Mouse (Mus musculus): ENCODE measurements around the gene Rasl10a. TPM values are rescaled to one million over a fixed set of nuclear protein-coding genes. Genes with fewer than 3 reads are reported as not detected.

Rasl10a gene
- 0.27 and 0.36 TPM in 2 replicates for polyA plus RNA-seq (2015; fragmentation: Nextera tagmentation; extraction: Ambion mirVana)

DNA sequence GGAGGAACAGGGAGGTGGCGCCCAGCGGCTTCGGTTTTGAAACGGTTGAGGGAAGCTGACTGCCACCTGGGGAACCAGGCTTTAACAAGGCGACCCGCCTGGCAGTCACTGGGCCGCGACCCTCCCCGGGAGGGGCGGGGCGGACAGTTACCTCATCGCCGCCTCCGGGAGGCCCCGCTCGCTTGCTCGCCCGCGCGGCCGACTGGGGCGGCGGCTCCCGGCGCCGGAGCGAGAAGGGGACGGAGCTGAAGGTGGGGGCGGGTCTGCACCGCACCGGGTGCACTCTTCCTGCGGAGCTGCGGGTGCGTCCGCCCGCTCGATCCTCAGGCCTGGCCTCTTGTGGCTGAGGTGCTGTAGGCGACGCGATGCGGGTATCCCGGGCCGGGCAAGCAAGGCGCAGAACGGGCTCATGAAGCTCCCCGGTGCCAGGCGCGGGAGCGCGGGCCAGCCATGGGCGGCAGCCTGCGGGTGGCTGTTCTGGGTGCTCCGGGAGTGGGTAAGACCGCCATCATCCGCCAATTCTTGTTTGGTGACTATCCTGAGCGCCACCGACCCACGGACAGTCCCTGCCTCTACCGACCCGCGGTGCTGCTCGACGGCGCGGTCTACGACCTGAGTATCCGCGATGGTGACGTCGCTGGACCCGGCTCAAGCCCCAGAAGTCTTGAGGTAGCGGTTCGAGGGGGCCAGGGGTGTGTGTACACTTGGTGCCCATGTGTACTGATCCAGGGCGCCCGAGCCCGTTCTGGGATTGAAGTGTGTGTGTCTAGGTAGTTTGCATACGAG lies at the start of gene Rasl10a:
TSS of gene Rasl10a (plus strand) at position 273 of the 786 bp plus-strand sequence.
- ATAC-seq (ENCODE audit: low read depth): no peak
- 2% methylated on average over 63 of the region's 77 CpGs for WGBS (ENCODE audit: insufficient replicate concordance)

DNA sequence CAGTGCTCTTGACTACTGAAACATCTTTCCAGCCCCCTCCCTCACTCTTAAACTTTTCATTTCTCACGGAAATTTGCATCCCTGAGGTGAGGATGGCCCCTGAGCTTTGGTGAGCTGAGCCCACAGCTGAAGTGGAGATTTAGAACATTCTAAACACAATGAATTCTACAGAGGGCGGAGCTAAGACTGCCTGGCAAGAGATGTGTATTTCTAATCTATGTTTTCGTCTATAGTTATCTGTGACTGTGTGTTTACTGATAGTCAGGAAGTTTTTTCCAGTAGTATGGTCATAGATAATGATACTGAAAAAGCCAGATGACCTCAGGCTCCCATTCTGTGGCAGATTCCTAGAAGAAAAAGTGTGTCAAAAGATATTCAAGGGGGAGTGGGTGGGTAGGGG lies 49.1 kb upstream of the Rasl10a start:
- no peaks in the 10 kb centered on the region for H3K27me3 ChIP-seq (ENCODE audit: control insufficient read depth, insufficient read depth, low read depth, low read length)
- peak overlapping the region; percentile 63 for H3K4me2 ChIP-seq (ENCODE audit: low read depth, low read length)
- peaks cover 22% of the 10 kb centered on the region for H3K36me3 ChIP-seq (ENCODE audit: control insufficient read depth, insufficient read depth)
- H3K27ac ChIP-seq (ENCODE audit: low read length): peak overlapping the region; percentile 95
- no peaks in the 10 kb centered on the region for H3K9me3 ChIP-seq (replicated peaks; ENCODE audit: control insufficient read depth, low read length)
- 24% methylated on average over 3 of the region's 3 CpGs for WGBS (ENCODE audit: insufficient replicate concordance)
- H3K4me3 ChIP-seq (ENCODE audit: low read depth, low read length): peak overlapping the region; percentile 55
- H3K4me1 ChIP-seq (ENCODE audit: control insufficient read depth, low read depth, low read length): peaks cover 66% of the 10 kb centered on the region
- peak; percentile 72 for ATAC-seq (ENCODE audit: low read depth)
- peak overlapping the region; percentile 36 for H3K9ac ChIP-seq (ENCODE audit: low read depth, low read length)

More for the DNA sequence above, at the start of gene Rasl10a:
- H3K4me2 ChIP-seq (ENCODE audit: low read depth, low read length): peak within 1 kb of the TSS; percentile 61
- H3K27me3 ChIP-seq (ENCODE audit: control insufficient read depth, insufficient read depth, low read depth, low read length): peaks cover 79% of the 10 kb centered on the region
- H3K9ac ChIP-seq (ENCODE audit: low read depth, low read length): no peak within 1 kb of the TSS
- H3K27ac ChIP-seq (ENCODE audit: low read length): no peak within 1 kb of the TSS
- H3K9me3 ChIP-seq (replicated peaks; ENCODE audit: control insufficient read depth, low read length): no peaks in the 10 kb centered on the region
- H3K4me3 ChIP-seq (ENCODE audit: low read depth, low read length): peak within 1 kb of the TSS; percentile 48
- no peaks in the 10 kb centered on the region for H3K36me3 ChIP-seq (ENCODE audit: control insufficient read depth, insufficient read depth)
- peaks cover 21% of the 10 kb centered on the region for H3K4me1 ChIP-seq (ENCODE audit: control insufficient read depth, low read depth, low read length)

DNA sequence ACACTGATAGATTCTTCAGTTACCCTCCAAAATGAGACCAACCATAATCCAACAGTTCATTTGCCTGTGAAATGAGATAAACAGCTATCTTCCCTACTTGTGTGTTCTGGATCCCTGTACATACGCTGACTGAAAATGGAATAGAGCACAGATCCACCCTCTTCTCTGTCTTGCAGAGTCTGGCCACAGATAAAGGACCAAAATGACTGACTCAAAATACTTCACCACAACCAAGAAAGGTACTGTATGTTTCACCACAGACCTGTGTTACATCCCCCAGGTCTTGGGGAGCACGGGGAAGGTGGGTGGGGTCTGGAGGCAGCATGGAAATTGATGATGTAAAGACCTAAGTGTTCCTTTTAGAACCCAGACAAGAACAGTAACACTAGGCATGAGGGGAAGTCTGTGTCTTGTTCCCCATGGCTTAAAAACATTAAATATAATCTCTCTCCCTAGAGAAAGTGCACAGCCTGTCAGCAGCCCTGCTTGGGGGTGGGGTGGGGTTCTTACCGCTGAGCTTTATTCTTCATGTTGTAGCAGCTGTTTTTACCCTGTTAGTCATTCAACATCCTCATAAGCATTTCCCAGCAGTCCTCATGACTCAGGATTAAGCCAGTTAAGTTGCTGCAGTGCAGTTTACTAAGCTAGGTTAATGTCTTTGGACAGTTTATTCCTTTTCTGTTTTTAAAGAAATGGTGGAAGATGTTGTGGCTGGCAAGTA lies 48.4 kb upstream of the Rasl10a start:
- Histone ChIP-seq H3K27ac (ENCODE audit: low read length) (peak overlapping the region; percentile 95), H3K4me3 (ENCODE audit: low read depth, low read length) (peak overlapping the region; percentile 55), H3K36me3 (ENCODE audit: control insufficient read depth, insufficient read depth) (peaks cover 27% of the 10 kb centered on the region), H3K4me1 (ENCODE audit: control insufficient read depth, low read depth, low read length) (peaks cover 66% of the 10 kb centered on the region), H3K9me3 (replicated peaks; ENCODE audit: control insufficient read depth, low read length) (no peaks in the 10 kb centered on the region), H3K27me3 (ENCODE audit: control insufficient read depth, insufficient read depth, low read depth, low read length) (no peaks in the 10 kb centered on the region), H3K9ac (ENCODE audit: low read depth, low read length) (peak overlapping the region; percentile 63), H3K4me2 (ENCODE audit: low read depth, low read length) (peak overlapping the region; percentile 63)
- 23% methylated on average over 3 of the region's 3 CpGs for WGBS (ENCODE audit: insufficient replicate concordance)
- ATAC-seq (ENCODE audit: low read depth): peak; percentile 90

DNA sequence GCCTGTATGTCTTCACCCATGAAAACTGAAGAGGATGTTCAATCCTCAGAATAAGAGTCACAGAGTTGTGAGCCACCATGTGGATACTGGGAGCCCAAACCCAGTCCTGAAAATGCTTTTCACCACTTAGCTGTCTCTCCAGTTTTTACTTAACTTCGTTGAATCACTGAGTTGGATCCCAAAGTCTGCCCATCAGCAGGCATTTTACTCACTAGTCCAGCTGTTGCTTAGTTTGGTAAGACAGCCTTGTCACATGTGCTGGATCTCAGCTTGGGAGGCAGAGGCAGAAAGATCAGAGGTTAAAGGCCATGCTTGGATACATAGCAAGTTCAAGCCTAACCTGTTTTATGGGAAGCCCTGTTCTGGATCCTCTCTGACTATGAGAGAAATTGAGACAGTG lies 47.7 kb upstream of the Rasl10a start:
- H3K4me2 ChIP-seq (ENCODE audit: low read depth, low read length): peak overlapping the region; percentile 63
- H3K36me3 ChIP-seq (ENCODE audit: control insufficient read depth, insufficient read depth): peaks cover 34% of the 10 kb centered on the region
- H3K27ac ChIP-seq (ENCODE audit: low read length): peak overlapping the region; percentile 95
- ATAC-seq (ENCODE audit: low read depth): no peak
- H3K4me1 ChIP-seq (ENCODE audit: control insufficient read depth, low read depth, low read length): peaks cover 59% of the 10 kb centered on the region
- peak overlapping the region; percentile 63 for H3K9ac ChIP-seq (ENCODE audit: low read depth, low read length)
- H3K27me3 ChIP-seq (ENCODE audit: control insufficient read depth, insufficient read depth, low read depth, low read length): no peaks in the 10 kb centered on the region
- 50% methylated on average over 1 of the region's 1 CpGs for WGBS (ENCODE audit: insufficient replicate concordance)
- H3K4me3 ChIP-seq (ENCODE audit: low read depth, low read length): peak overlapping the region; percentile 55
- no peaks in the 10 kb centered on the region for H3K9me3 ChIP-seq (replicated peaks; ENCODE audit: control insufficient read depth, low read length)

DNA sequence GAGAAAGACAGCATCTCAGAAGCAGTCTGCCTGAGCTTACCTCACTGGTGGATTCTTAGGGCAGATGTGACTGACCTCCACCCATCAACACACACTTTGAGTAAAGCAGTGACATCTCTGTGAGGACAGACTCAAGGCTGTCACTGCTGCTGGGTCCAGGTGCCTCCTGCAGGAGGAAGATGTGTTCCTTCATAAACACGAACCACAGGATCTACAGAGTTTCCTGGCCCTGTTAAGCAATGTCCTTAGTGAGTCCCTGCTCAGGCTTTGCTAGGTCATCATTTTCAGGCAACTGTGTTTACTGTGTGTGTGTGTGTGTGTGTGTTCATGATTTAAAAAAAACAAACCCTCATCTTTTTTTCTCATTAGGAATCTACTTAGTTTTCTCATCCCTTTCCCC lies 46.4 kb upstream of the Rasl10a start:
- no peak overlapping the region; the same call in 1 of the 2 replicates for H3K4me3 ChIP-seq (ENCODE audit: low read depth, low read length)
- H3K9me3 ChIP-seq (replicated peaks; ENCODE audit: control insufficient read depth, low read length): no peaks in the 10 kb centered on the region
- 52% methylated on average over 1 of the region's 1 CpGs for WGBS (ENCODE audit: insufficient replicate concordance)
- peaks cover 47% of the 10 kb centered on the region for H3K4me1 ChIP-seq (ENCODE audit: control insufficient read depth, low read depth, low read length)
- no peaks in the 10 kb centered on the region for H3K27me3 ChIP-seq (ENCODE audit: control insufficient read depth, insufficient read depth, low read depth, low read length)
- H3K36me3 ChIP-seq (ENCODE audit: control insufficient read depth, insufficient read depth): peaks cover 42% of the 10 kb centered on the region
- H3K9ac ChIP-seq (ENCODE audit: low read depth, low read length): no peak overlapping the region
- H3K27ac ChIP-seq (ENCODE audit: low read length): peak overlapping the region; percentile 67
- H3K4me2 ChIP-seq (ENCODE audit: low read depth, low read length): peak overlapping the region; percentile 27; the same call in 1 of the 2 replicates
- ATAC-seq (ENCODE audit: low read depth): no peak

DNA sequence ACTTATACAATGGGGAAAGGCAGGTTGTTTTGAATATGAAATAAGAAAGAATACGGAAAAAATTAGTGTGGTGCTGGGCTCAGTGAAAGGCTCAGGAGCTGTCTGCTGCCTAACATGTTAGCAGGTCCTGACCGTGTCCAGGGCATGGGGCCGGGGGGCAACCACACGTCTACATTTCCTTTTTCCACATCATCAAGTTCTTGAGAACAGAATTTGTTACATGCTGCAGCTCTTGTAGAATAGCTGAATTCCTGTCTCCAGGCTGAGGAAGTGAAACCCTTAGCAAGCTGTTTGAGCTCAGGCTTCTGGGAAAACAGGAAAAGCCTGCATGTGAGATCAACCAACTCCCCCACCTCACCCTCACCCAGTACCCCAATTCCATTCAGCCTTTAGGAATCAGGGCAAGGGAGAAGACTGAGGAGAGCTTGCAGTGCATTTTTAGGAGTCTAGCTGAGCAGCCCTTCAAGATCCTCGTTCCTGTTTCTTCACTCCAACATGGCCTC lies 45.7 kb upstream of the Rasl10a start:
- Histone ChIP-seq H3K4me2 (ENCODE audit: low read depth, low read length) (no peak overlapping the region), H3K9ac (ENCODE audit: low read depth, low read length) (no peak overlapping the region; the same call in 1 of the 2 replicates), H3K9me3 (replicated peaks; ENCODE audit: control insufficient read depth, low read length) (no peaks in the 10 kb centered on the region), H3K27ac (ENCODE audit: low read length) (peak overlapping the region; percentile 67), H3K27me3 (ENCODE audit: control insufficient read depth, insufficient read depth, low read depth, low read length) (no peaks in the 10 kb centered on the region), H3K36me3 (ENCODE audit: control insufficient read depth, insufficient read depth) (peaks cover 50% of the 10 kb centered on the region), H3K4me1 (ENCODE audit: control insufficient read depth, low read depth, low read length) (peaks cover 43% of the 10 kb centered on the region), H3K4me3 (ENCODE audit: low read depth, low read length) (no peak overlapping the region)
- 63% methylated on average over 5 of the region's 5 CpGs for WGBS (ENCODE audit: insufficient replicate concordance)
- no peak for ATAC-seq (ENCODE audit: low read depth)

DNA sequence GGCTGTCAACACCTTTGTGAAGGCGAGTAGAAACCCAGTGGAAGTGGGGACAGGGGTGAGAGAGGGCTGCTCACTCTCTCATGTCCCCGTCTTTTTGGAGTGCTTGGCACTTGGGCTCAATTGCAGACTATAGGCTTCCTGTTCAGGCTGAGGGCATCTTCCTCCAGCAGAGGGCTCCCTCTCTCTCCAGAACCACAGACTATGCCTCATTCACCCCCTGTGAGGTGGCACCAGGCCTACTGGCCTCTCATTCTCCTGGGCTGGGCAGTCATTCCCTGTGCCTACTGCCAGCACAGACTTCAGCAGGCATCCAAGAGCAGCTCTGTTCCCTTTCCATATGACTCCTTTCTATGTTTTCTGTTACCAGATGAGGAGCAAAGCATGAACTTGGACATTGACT lies 42.2 kb upstream of the Rasl10a start:
- Histone ChIP-seq H3K4me1 (ENCODE audit: control insufficient read depth, low read depth, low read length) (peaks cover 12% of the 10 kb centered on the region), H3K9ac (ENCODE audit: low read depth, low read length) (no peak overlapping the region), H3K36me3 (ENCODE audit: control insufficient read depth, insufficient read depth) (peaks cover 82% of the 10 kb centered on the region), H3K9me3 (replicated peaks; ENCODE audit: control insufficient read depth, low read length) (no peaks in the 10 kb centered on the region), H3K4me3 (ENCODE audit: low read depth, low read length) (no peak overlapping the region), H3K27me3 (ENCODE audit: control insufficient read depth, insufficient read depth, low read depth, low read length) (no peaks in the 10 kb centered on the region), H3K27ac (ENCODE audit: low read length) (no peak overlapping the region), H3K4me2 (ENCODE audit: low read depth, low read length) (no peak overlapping the region)
- ATAC-seq (ENCODE audit: low read depth): no peak
- 55% methylated on average over 2 of the region's 2 CpGs for WGBS (ENCODE audit: insufficient replicate concordance)

DNA sequence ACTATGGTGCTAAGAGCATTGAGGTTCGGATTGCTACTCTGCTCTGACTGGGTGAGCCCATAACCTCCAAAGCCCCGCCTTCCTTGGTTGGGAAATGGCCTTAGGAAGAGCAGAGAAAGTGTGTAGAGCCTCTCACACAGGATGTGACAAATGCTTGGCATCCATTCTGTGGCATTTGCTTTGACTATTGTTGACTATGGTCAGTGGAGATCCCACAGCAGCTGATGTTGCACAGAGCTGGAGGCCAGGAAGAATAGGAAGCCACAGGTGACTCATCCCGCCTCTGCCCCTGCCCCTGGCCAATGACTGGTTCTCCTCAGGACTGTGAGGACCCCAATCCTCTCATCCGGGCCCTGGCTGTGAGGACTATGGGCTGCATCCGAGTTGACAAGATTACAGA lies 41.6 kb upstream of the Rasl10a start:
- Histone ChIP-seq H3K9me3 (replicated peaks; ENCODE audit: control insufficient read depth, low read length) (no peaks in the 10 kb centered on the region), H3K4me1 (ENCODE audit: control insufficient read depth, low read depth, low read length) (peaks cover 10% of the 10 kb centered on the region), H3K4me2 (ENCODE audit: low read depth, low read length) (no peak overlapping the region), H3K27ac (ENCODE audit: low read length) (no peak overlapping the region), H3K9ac (ENCODE audit: low read depth, low read length) (no peak overlapping the region), H3K36me3 (ENCODE audit: control insufficient read depth, insufficient read depth) (peaks cover 83% of the 10 kb centered on the region), H3K27me3 (ENCODE audit: control insufficient read depth, insufficient read depth, low read depth, low read length) (no peaks in the 10 kb centered on the region), H3K4me3 (ENCODE audit: low read depth, low read length) (no peak overlapping the region)
- 80% methylated on average over 5 of the region's 5 CpGs for WGBS (ENCODE audit: insufficient replicate concordance)
- no peak for ATAC-seq (ENCODE audit: low read depth)

DNA sequence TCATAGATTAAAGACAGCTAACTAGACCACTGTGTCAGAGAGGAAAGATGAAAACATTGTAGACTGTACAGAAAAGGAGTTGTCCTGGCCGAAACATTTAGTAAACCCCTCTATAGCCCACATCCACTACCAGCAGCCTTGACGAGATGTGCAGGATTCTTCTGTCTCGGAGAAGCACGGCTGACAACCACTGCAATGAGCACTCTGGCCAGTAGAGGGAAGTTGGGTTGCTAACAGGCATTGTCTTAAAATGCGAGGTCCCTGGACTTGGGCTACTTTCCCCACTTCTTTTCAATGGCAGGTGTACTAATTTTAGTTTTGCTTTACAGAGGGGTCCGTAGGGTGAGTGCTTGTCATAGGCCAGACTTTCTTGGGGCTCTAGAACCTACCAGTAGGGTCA lies 40.4 kb upstream of the Rasl10a start:
- Histone ChIP-seq H3K9ac (ENCODE audit: low read depth, low read length) (no peak overlapping the region), H3K9me3 (replicated peaks; ENCODE audit: control insufficient read depth, low read length) (no peaks in the 10 kb centered on the region), H3K36me3 (ENCODE audit: control insufficient read depth, insufficient read depth) (peaks cover 81% of the 10 kb centered on the region), H3K4me3 (ENCODE audit: low read depth, low read length) (no peak overlapping the region), H3K27me3 (ENCODE audit: control insufficient read depth, insufficient read depth, low read depth, low read length) (no peaks in the 10 kb centered on the region), H3K4me1 (ENCODE audit: control insufficient read depth, low read depth, low read length) (peaks cover under 1% of the 10 kb centered on the region), H3K4me2 (ENCODE audit: low read depth, low read length) (no peak overlapping the region), H3K27ac (ENCODE audit: low read length) (no peak overlapping the region)
- WGBS (ENCODE audit: insufficient replicate concordance): 68% methylated on average over 6 of the region's 6 CpGs
- ATAC-seq (ENCODE audit: low read depth): no peak
